Mouse (Mus musculus) megakaryocyte-erythroid progenitor cell, adult 5 weeks (primary cell): ENCODE data around the gene 4930415O20Rik. TPM values are rescaled to one million over a fixed set of nuclear protein-coding genes. Genes with fewer than 3 reads are reported as not detected.

Experiments used
- polyA plus RNA-seq: library from polyadenylated mRNA; stranded (reverse); fragments of >175 nt; gene quantifications from 2 replicates; pipeline ENCODE4 v1.2.3, GENCODE M21; 2012

The 4930415O20Rik gene
- polyA plus RNA-seq = not detected in 2 replicates

DNA sequence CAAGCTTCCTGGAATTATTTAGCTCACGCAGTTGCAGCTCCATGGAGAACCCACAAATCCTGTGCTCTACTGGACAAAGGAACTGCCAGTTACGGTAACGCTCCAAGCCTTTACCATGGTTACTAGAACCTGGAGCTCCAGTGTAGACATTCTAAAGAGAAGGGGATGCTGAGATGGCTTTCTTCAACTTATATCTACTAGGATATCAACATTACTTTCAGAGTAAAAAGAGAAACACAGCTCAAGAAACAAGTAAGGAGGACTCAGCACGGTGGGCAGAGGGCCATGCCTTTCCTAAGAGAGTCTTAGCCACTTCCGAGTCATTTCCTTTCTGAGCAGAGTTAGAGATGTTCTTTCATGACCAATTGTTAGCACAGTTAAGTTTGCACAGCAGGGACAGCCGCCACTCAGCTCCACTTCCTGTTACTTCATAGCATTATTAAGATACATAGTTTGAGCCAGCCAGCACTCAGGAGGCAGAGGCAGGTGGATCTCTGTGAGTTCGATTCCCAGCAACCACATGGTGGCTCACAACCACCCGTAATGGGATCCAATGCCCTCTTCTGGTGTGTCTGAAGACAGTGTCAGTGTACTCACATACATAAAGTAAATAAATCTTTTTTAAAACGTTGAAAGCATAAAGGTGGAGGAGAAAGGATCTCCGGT lies at the start of gene 4930415O20Rik, which contains the start of gene Ccnt1:
Gene 4930415O20Rik (plus strand): TSS at position 132 of the 666 bp plus-strand sequence.
Gene Ccnt1 (minus strand): TSS at position 51 of the 666 bp plus-strand sequence.

DNA sequence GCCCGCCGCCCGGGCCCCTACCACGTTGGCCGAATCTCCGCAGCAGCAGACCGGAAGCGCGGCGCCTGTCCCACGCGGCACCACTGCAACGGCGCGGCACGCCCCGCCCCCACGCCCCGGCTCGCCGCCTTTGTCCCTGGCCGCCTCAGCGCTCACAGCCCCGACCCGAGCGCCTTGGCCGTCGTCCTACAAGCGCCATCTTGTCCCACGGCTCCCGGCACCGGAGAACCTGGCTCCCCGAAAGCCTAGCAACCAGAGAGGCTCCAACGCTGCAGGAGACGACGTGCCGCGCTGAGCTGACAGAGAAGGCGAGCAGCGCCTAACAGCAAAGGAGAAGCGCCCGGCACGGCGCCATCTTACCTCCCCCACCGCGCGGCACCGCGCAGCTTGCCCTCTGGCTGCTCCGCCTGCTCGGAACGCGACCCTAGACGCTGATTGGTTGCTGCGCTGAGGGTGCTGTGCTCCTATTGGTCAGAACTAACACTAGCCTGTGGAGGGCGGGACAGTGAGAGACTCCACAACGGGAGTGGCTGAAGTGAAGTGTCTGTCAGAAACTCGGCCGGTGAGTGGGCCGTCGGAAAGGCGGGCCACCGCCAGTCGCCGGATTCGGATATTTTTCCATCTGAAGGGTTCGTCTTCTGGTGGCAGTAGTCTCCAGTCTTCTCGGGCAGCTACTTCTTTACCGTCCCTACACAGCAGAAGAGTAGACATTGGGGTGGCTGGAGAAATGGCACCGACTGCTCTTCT lies 36.8 kb upstream of the 4930415O20Rik start, which contains the start of gene Kansl2:
Gene Kansl2 (minus strand): TSS at position 384 of the 747 bp plus-strand sequence.

GRCm38 (mm10) chr15:98609331-98610130 lies 38.7 kb downstream of the 4930415O20Rik start, which contains the start of gene Adcy6:
Gene Adcy6, minus strand, starts transcription at chr15:98610076.

DNA sequence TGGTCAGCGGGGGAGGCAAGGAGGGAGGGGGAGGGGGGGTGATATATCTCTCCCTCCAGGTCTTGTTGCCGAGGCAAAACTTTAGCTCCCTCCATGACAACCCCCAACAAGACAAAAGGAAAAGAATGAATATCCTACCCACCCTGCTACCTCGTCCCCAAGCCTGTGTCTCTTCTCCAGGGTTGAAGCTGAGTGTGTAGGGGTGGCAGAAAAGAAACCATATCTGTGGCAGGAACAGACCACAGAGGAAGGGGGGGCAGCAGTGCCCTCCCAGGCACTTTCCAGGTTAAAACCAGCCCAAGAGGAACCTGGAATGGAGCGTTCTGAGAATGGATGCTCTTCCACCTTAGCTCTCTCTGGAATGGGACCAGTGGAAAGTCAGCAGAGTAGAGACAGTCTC lies 59.7 kb downstream of the 4930415O20Rik start, which contains the start of gene Cacnb3:
Gene Cacnb3 (plus strand): TSS at position 301 of the 400 bp plus-strand sequence.

Other genes starting within 250 kb of the 4930415O20Rik start
- gene Olfr284, start 230.0 kb upstream of the 4930415O20Rik start, polyA plus RNA-seq = not detected in 2 replicates
- not detected in 2 replicates for gene Olfr283, start 190.1 kb upstream of the 4930415O20Rik start, polyA plus RNA-seq
- gene Olfr282, start 139.8 kb upstream of the 4930415O20Rik start, polyA plus RNA-seq = not detected in 2 replicates
- gene Olfr281, start 118.4 kb upstream of the 4930415O20Rik start, polyA plus RNA-seq = not detected in 2 replicates
- gene OR5BS1P, start 101.1 kb upstream of the 4930415O20Rik start, polyA plus RNA-seq = not detected in 2 replicates
- gene Lalba, start 88.3 kb upstream of the 4930415O20Rik start, polyA plus RNA-seq = not detected in 2 replicates
- gene Olfr279, start 78.6 kb upstream of the 4930415O20Rik start, polyA plus RNA-seq = 0.01 TPM in 1 of 2 replicates, not detected in the other
- gene Kansl2, start 36.7 kb upstream of the 4930415O20Rik start, polyA plus RNA-seq = 39.2 and 40.8 TPM in 2 replicates
- 4.2 and 5.9 TPM in 2 replicates for gene Ccnt1, start 81 bp upstream of the 4930415O20Rik start, polyA plus RNA-seq
- gene Adcy6, start 39.1 kb downstream of the 4930415O20Rik start, polyA plus RNA-seq = 11.6 and 16.2 TPM in 2 replicates
- 0.11 and 0.22 TPM in 2 replicates for gene Cacnb3, start 59.8 kb downstream of the 4930415O20Rik start, polyA plus RNA-seq
- 81.3 and 114 TPM in 2 replicates for gene Ddx23, start 91.9 kb downstream of the 4930415O20Rik start, polyA plus RNA-seq
- gene Rnd1, start 106.5 kb downstream of the 4930415O20Rik start, polyA plus RNA-seq = 3.2 and 4.4 TPM in 2 replicates
- gene Ccdc65, start 137.2 kb downstream of the 4930415O20Rik start, polyA plus RNA-seq = not detected in 2 replicates
- 31.9 and 46.9 TPM in 2 replicates for gene Fkbp11, start 157.2 kb downstream of the 4930415O20Rik start, polyA plus RNA-seq
- gene Arf3, start 192.2 kb downstream of the 4930415O20Rik start, polyA plus RNA-seq = 25.1 TPM in 2 replicates
- gene Wnt10b, start 207.1 kb downstream of the 4930415O20Rik start, polyA plus RNA-seq = 4.8 and 6.5 TPM in 2 replicates
- gene Wnt1, start 218.9 kb downstream of the 4930415O20Rik start, polyA plus RNA-seq = 0.12 TPM in 1 of 2 replicates, not detected in the other
- gene Ddn, start 238.5 kb downstream of the 4930415O20Rik start, polyA plus RNA-seq = 0.26 and 0.35 TPM in 2 replicates